Mouse (Mus musculus): ENCODE data around the gene Cacna1s. TPM values are rescaled to one million over a fixed set of nuclear protein-coding genes. Genes with fewer than 3 reads are reported as not detected.

Gene Cacna1s
- polyA plus RNA-seq, 1 experiment from 2014 or later: not detected

DNA sequence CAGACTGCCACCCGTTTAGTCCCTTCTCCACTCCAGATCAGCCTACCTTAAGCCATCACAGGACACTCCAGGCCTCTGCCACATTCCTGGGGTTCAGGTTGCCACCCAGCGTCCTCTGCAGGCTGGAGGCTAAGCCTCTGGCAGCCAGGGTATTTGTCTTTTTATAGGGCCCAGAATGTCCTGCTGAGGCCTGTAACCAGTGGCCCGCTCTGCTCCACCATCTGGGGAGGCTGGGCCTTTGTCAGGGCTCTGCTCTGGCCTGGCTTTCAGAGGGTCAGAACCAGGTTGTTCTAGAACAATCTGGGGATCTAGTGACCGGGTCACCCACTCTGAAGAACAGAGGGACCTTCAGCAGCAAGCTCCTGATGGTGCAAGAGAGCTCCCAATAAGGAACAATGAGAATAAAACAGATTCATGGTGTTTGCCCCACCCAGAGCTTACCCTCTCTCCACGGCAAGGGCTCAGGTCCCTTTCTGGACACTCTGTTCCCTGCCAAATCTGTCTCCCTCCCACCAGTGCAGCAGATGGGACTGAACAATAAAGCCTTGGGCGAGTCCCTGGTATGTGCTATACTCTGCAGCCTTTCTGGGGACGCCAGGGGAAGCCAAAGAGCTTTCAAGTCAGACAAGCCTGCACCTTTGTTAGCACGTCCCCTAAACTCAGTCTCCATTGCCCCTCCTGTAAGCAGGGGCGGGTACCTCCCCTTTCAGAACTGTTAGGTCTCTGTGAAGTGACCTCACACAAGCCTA, 8.7 kb downstream of the Cacna1s start:
- Histone ChIP-seq H3K4me1 (ENCODE audit: control insufficient read depth, insufficient read depth, low read length) (no peaks in the 10 kb centered on the region), H3K27me3 (ENCODE audit: control insufficient read depth, insufficient read depth, low read length) (no peaks in the 10 kb centered on the region), H3K9me3 (ENCODE audit: control insufficient read depth, low read depth, low read length) (no peaks in the 10 kb centered on the region), H3K27ac (ENCODE audit: low read length) (no peak overlapping the region), H3K4me2 (replicated peaks; ENCODE audit: low read depth, low read length) (no peak overlapping the region), H3K9ac (replicated peaks; ENCODE audit: low read depth, low read length) (no peak overlapping the region), H3K36me3 (ENCODE audit: control insufficient read depth, insufficient read depth, low read length) (no peaks in the 10 kb centered on the region), H3K4me3 (ENCODE audit: low read depth, low read length) (no peak overlapping the region)
- WGBS: 54% methylated on average over 9 of the region's 9 CpGs
- ATAC-seq (ENCODE audit: insufficient number of reproducible peaks, insufficient read depth, low FRiP score, low read depth): 0 out of 2 replicates have a peak, but pooled peaks have one; percentile 21

DNA sequence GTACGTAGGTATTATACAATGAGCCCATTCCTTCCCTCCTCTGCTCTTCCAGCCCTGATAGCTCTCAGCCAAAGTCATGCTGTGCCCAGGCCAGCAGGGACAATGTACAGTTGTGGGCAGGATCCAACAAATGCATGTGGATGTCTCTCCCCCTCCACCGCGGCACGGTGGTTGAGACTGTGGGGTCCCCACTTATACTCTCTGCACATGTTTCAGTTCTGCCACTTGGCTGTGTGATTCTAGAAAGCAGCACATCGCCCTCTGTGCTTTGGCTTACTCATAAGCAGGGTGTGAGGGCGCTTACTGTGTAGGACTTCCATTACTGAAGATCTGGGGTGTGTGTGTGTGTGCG, 9.2 kb downstream of the Cacna1s start:
- Histone ChIP-seq H3K9me3 (ENCODE audit: control insufficient read depth, low read depth, low read length) (no peaks in the 10 kb centered on the region), H3K27me3 (ENCODE audit: control insufficient read depth, insufficient read depth, low read length) (no peaks in the 10 kb centered on the region), H3K27ac (ENCODE audit: low read length) (no peak overlapping the region), H3K36me3 (ENCODE audit: control insufficient read depth, insufficient read depth, low read length) (no peaks in the 10 kb centered on the region), H3K4me2 (replicated peaks; ENCODE audit: low read depth, low read length) (no peak overlapping the region), H3K4me3 (ENCODE audit: low read depth, low read length) (no peak overlapping the region), H3K9ac (replicated peaks; ENCODE audit: low read depth, low read length) (no peak overlapping the region), H3K4me1 (ENCODE audit: control insufficient read depth, insufficient read depth, low read length) (no peaks in the 10 kb centered on the region)
- 86% methylated on average over 7 of the region's 7 CpGs for WGBS
- peak; percentile 11; the same call in 1 of the 2 replicates for ATAC-seq (ENCODE audit: insufficient number of reproducible peaks, insufficient read depth, low FRiP score, low read depth)

DNA sequence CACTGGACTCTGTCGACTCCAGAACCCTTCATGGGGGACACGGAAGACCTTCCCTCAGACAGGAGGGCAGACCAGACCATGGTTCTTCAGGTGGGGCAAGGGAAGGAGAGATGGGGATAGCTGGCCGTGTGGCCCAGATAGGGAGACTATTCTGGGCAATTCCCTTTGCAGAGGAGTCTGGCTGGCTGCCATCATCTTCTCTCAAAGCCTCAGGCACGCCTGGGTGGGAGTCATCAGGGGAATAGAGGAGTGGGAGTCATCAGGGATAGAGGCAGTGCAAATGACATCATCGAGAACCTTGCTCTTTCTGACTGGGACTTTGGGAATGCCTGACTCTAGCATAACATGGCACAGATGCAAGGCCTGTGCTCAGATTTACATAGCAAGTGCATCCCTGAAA, 11.4 kb downstream of the Cacna1s start:
- Histone ChIP-seq H3K9me3 (ENCODE audit: control insufficient read depth, low read depth, low read length) (no peaks in the 10 kb centered on the region), H3K4me1 (ENCODE audit: control insufficient read depth, insufficient read depth, low read length) (no peaks in the 10 kb centered on the region), H3K9ac (replicated peaks; ENCODE audit: low read depth, low read length) (no peak overlapping the region), H3K27ac (ENCODE audit: low read length) (no peak overlapping the region), H3K36me3 (ENCODE audit: control insufficient read depth, insufficient read depth, low read length) (no peaks in the 10 kb centered on the region), H3K4me3 (ENCODE audit: low read depth, low read length) (no peak overlapping the region), H3K4me2 (replicated peaks; ENCODE audit: low read depth, low read length) (no peak overlapping the region), H3K27me3 (ENCODE audit: control insufficient read depth, insufficient read depth, low read length) (no peaks in the 10 kb centered on the region)
- 65% methylated on average over 5 of the region's 5 CpGs for WGBS
- no peak for ATAC-seq (ENCODE audit: insufficient number of reproducible peaks, insufficient read depth, low FRiP score, low read depth)

DNA sequence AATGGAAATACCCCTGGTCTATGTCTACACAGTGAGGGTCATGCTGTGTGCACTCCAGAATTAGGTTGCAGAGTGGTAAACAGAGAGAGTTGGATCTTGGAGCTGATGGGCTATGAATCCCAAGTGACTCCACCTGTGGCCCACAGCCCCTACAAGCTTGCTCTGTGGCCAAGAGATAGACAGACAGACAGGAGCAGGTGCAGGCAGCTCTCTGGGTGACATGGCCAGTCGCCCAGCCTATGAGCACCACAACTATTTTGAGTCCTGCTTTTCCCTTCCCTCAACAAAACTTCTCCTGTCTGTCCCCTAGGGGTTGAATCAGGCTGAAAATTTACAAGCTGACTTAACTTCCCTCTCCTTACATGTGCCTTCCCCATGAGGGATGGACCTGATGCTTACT, 14.1 kb downstream of the Cacna1s start:
- Histone ChIP-seq H3K9me3 (ENCODE audit: control insufficient read depth, low read depth, low read length) (no peaks in the 10 kb centered on the region), H3K4me3 (ENCODE audit: low read depth, low read length) (no peak overlapping the region)

DNA sequence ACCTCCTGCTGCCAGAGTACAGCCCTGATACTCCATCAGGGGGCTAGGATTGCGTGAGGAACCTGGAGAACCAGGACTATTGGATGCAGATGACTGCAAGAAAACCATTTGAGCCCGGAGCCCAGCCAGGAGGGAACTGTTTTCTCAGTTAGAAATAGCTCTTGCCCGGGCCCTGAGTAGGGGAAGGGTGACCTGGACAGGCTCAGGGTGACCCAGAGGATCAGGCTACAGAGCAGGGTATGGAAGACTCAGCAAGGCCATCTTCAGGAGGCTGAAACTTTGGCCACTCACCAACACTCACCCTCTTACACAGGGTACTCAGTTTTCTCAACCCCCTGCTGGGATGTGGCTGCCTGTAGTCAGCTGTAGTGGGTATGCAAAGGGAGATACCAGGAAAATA, 15.0 kb downstream of the Cacna1s start:
- no peaks in the 10 kb centered on the region for H3K36me3 ChIP-seq (ENCODE audit: control insufficient read depth, insufficient read depth, low read length)
- H3K4me3 ChIP-seq (ENCODE audit: low read depth, low read length): no peak overlapping the region
- no peak overlapping the region for H3K4me2 ChIP-seq (replicated peaks; ENCODE audit: low read depth, low read length)
- WGBS: 72% methylated on average over 3 of the region's 3 CpGs
- H3K9ac ChIP-seq (replicated peaks; ENCODE audit: low read depth, low read length): no peak overlapping the region
- H3K27ac ChIP-seq (ENCODE audit: low read length): no peak overlapping the region
- ATAC-seq (ENCODE audit: insufficient number of reproducible peaks, insufficient read depth, low FRiP score, low read depth): no peak
- no peaks in the 10 kb centered on the region for H3K9me3 ChIP-seq (ENCODE audit: control insufficient read depth, low read depth, low read length)
- H3K4me1 ChIP-seq (ENCODE audit: control insufficient read depth, insufficient read depth, low read length): no peaks in the 10 kb centered on the region
- H3K27me3 ChIP-seq (ENCODE audit: control insufficient read depth, insufficient read depth, low read length): no peaks in the 10 kb centered on the region

More for the DNA sequence above, 14.1 kb downstream of the Cacna1s start:
- Histone ChIP-seq H3K27me3 (ENCODE audit: control insufficient read depth, insufficient read depth, low read length) (no peaks in the 10 kb centered on the region), H3K4me2 (replicated peaks; ENCODE audit: low read depth, low read length) (no peak overlapping the region), H3K9ac (replicated peaks; ENCODE audit: low read depth, low read length) (no peak overlapping the region), H3K27ac (ENCODE audit: low read length) (no peak overlapping the region), H3K36me3 (ENCODE audit: control insufficient read depth, insufficient read depth, low read length) (no peaks in the 10 kb centered on the region), H3K4me1 (ENCODE audit: control insufficient read depth, insufficient read depth, low read length) (no peaks in the 10 kb centered on the region)
- WGBS: 68% methylated on average over 1 of the region's 1 CpGs
- no peak for ATAC-seq (ENCODE audit: insufficient number of reproducible peaks, insufficient read depth, low FRiP score, low read depth)

DNA sequence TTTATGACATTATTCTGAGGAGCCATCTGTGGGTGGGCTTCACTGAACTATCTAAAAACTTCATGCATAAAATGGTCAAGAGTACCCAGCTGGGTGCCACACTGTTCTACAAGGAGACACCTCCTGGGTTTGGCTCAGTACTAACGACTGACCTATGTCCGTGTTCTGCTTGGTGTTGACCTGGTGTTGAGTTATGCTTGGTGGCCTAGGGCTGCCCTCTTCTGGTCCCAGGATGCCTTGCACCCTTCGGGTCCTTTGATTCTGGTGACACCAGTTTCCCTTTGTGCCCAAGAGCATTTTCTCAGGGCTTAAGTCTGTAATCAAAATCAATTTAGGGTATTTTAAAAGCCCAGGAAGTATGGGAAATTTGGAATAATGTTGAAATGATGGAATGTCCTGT, 23.5 kb downstream of the Cacna1s start:
- 4% methylated on average over 3 of the region's 3 CpGs for WGBS
- no peak overlapping the region for H3K4me3 ChIP-seq (ENCODE audit: low read depth, low read length)
- ATAC-seq (ENCODE audit: insufficient number of reproducible peaks, insufficient read depth, low FRiP score, low read depth): 0 out of 2 replicates have a peak, but pooled peaks have one; percentile 37

DNA sequence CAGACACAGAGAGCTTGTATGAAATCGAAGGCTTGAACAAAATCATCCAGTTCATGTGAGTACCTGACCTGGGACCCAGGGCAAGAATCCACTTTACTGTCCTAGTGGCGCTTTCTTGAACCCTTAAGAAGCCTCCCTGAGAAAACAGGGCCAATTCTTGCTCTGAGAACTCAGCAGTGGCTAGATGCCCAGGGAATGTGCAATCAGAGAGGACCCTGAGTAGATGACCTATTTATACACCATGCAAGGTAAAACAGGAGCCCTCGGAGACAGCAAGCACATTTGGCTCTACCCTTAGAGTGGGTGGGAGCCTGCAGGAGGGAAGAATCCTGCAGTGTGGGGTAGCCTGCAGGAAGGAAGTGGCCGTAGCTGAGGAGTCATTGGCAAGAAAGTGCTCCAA, 25.1 kb downstream of the Cacna1s start:
- Histone ChIP-seq H3K4me3 (ENCODE audit: low read depth, low read length) (no peak overlapping the region), H3K27me3 (ENCODE audit: control insufficient read depth, insufficient read depth, low read length) (no peaks in the 10 kb centered on the region), H3K9me3 (ENCODE audit: control insufficient read depth, low read depth, low read length) (no peaks in the 10 kb centered on the region), H3K4me1 (ENCODE audit: control insufficient read depth, insufficient read depth, low read length) (no peaks in the 10 kb centered on the region), H3K36me3 (ENCODE audit: control insufficient read depth, insufficient read depth, low read length) (no peaks in the 10 kb centered on the region), H3K9ac (replicated peaks; ENCODE audit: low read depth, low read length) (no peak overlapping the region), H3K27ac (ENCODE audit: low read length) (no peak overlapping the region), H3K4me2 (replicated peaks; ENCODE audit: low read depth, low read length) (no peak overlapping the region)
- 56% methylated on average over 4 of the region's 4 CpGs for WGBS
- ATAC-seq (ENCODE audit: insufficient number of reproducible peaks, insufficient read depth, low FRiP score, low read depth): no peak

More for the DNA sequence above, 23.5 kb downstream of the Cacna1s start:
- no peak overlapping the region for H3K9ac ChIP-seq (replicated peaks; ENCODE audit: low read depth, low read length)
- no peaks in the 10 kb centered on the region for H3K36me3 ChIP-seq (ENCODE audit: control insufficient read depth, insufficient read depth, low read length)
- no peak overlapping the region for H3K27ac ChIP-seq (ENCODE audit: low read length)
- no peaks in the 10 kb centered on the region for H3K27me3 ChIP-seq (ENCODE audit: control insufficient read depth, insufficient read depth, low read length)
- no peaks in the 10 kb centered on the region for H3K9me3 ChIP-seq (ENCODE audit: control insufficient read depth, low read depth, low read length)
- no peaks in the 10 kb centered on the region for H3K4me1 ChIP-seq (ENCODE audit: control insufficient read depth, insufficient read depth, low read length)
- no peak overlapping the region for H3K4me2 ChIP-seq (replicated peaks; ENCODE audit: low read depth, low read length)

DNA sequence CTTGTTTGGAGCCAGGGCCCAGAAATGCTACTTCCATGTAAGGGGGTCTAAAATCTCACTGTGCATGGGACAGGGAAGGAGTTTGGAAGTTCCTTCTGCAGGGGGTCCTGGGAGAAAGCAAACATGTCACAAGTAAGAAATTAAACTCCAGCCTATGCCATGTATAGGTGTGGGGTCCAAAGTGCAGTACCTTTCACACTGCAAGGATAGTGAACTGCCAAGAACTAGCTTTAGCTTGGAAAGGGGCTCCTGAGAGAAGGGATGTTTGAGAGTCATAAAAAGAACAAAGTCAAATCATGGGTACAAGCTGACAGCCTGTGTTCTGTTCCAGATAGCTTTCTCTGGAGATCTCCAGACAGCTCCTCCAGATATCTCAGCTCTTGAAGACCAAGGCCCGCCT, 28.6 kb downstream of the Cacna1s start:
- no peak overlapping the region for H3K9ac ChIP-seq (replicated peaks; ENCODE audit: low read depth, low read length)
- no peaks in the 10 kb centered on the region for H3K4me1 ChIP-seq (ENCODE audit: control insufficient read depth, insufficient read depth, low read length)
- WGBS: 86% methylated on average over 1 of the region's 1 CpGs
- H3K27ac ChIP-seq (ENCODE audit: low read length): no peak overlapping the region
- no peak overlapping the region for H3K4me3 ChIP-seq (ENCODE audit: low read depth, low read length)
- ATAC-seq (ENCODE audit: insufficient number of reproducible peaks, insufficient read depth, low FRiP score, low read depth): no peak
- H3K9me3 ChIP-seq (ENCODE audit: control insufficient read depth, low read depth, low read length): no peaks in the 10 kb centered on the region
- H3K4me2 ChIP-seq (replicated peaks; ENCODE audit: low read depth, low read length): no peak overlapping the region
- H3K27me3 ChIP-seq (ENCODE audit: control insufficient read depth, insufficient read depth, low read length): no peaks in the 10 kb centered on the region
- H3K36me3 ChIP-seq (ENCODE audit: control insufficient read depth, insufficient read depth, low read length): no peaks in the 10 kb centered on the region

All from stomach, embryonic 14.5 days (tissue).